Mouse (Mus musculus) forebrain, embryonic 14.5 days (tissue): ENCODE data around the gene Vapa. TPM values are rescaled to one million over a fixed set of nuclear protein-coding genes. Genes with fewer than 3 reads are reported as not detected.
A peak's percentile ranks its signal among the peaks of the same experiment; 100 is the strongest.

Experiments used
- ATAC-seq: fragments of 200-750 bp; cut with Nextera tagmentation; 2 replicates; pipeline ENCODE4 v1.8.0; 2017; ENCODE audit warnings: mild to moderate bottlenecking, moderate library complexity
- DNase-seq: peaks from one replicate; pipeline ENCODE4 v3.0.0-alpha.2; 2015; ENCODE audit warnings: low spot score
- H3K27ac ChIP-seq: fragments of 300-500 bp; sonication (generic); 2 replicates; pipeline ENCODE4 v1.5.1; 2014; ENCODE audit warnings: low read depth, mild to moderate bottlenecking, control low read depth, low read length, moderate library complexity
- H3K27me3 ChIP-seq: fragments of 300-500 bp; sonication (generic); replicated peaks from 2 replicates; pipeline ENCODE4 v1.6.1; 2014; ENCODE audit warnings: low read length, control low read depth, mixed read lengths; ENCODE audit not compliant: control insufficient read depth, insufficient read depth
- H3K36me3 ChIP-seq: fragments of 300-500 bp; sonication (generic); 2 replicates; pipeline ENCODE4 v1.6.1; 2014; ENCODE audit warnings: low read length, control low read depth; ENCODE audit not compliant: control insufficient read depth, insufficient read depth
- H3K4me1 ChIP-seq: fragments of 300-500 bp; sonication (generic); 2 replicates; pipeline ENCODE4 v1.6.1; 2014; ENCODE audit warnings: antibody characterized with exemption, low read length, control low read depth; ENCODE audit not compliant: control insufficient read depth, insufficient read depth
- H3K4me2 ChIP-seq: fragments of 300-500 bp; sonication (generic); 2 replicates; pipeline ENCODE4 v1.6.1; 2014; ENCODE audit warnings: mild to moderate bottlenecking, control low read depth, low read length
- H3K4me3 ChIP-seq: fragments of 300-500 bp; sonication (generic); 2 replicates; pipeline ENCODE4 v1.5.1; 2014; ENCODE audit warnings: low read depth, low read length, control low read depth
- H3K9ac ChIP-seq: fragments of 300-500 bp; sonication (generic); 2 replicates; pipeline ENCODE4 v1.6.1; 2014; ENCODE audit warnings: mild to moderate bottlenecking, low read length, control low read depth, moderate library complexity
- H3K9me3 ChIP-seq: fragments of 300-500 bp; sonication (generic); replicated peaks from 2 replicates; pipeline ENCODE4 v1.6.1; 2016; ENCODE audit warnings: low read length, control low read depth, mixed read lengths; ENCODE audit not compliant: control insufficient read depth
- WGBS: fragments of 180-500 bp; shearing (Covaris S2); extraction: QIAGEN DNeasy Blood & Tissue Kit; methylation state at CpG from one replicate; pipeline ENCODE4 v1.1.7; 2014; 5-methylcytosine and 5-hydroxymethylcytosine counted together
- polyA plus RNA-seq: library from polyadenylated mRNA; unstranded; fragments of >200 nt; fragmentation: Nextera tagmentation; extraction: Ambion mirVana; gene quantifications from 2 replicates; pipeline ENCODE4 v1.2.1, GENCODE M21; 2014

Vapa gene
- polyA plus RNA-seq, 1 experiment from 2014 or later: 247 TPM

DNA sequence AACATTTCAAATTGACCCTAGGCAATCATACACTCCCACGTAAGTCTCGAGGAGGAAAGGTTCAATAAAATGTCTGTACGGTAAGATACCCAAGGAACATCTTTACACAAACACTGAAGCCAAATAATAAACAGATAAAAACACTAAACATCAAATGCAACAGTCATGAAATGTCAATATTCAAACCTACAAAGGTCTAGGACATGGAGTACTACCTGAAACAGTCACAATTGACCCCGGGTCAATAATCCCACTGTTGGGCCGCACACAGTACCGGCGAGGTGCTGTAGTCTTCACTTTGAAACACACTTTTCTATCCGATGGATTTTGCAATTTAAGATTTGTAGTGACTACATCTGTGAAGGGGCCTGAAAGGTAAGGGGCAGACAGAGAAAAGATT, 18.7 kb downstream of the Vapa start:
- no peak overlapping the region for H3K27ac ChIP-seq
- no peak for ATAC-seq
- no peaks in the 10 kb centered on the region for H3K4me1 ChIP-seq
- WGBS: 95% methylated on average over 8 of the region's 8 CpGs
- H3K36me3 ChIP-seq: peaks cover 9% of the 10 kb centered on the region; the same call in 1 of the 2 replicates
- no peak for DNase-seq
- no peaks in the 10 kb centered on the region for H3K9me3 ChIP-seq
- H3K4me2 ChIP-seq: no peak overlapping the region
- no peaks in the 10 kb centered on the region for H3K27me3 ChIP-seq
- no peak overlapping the region for H3K9ac ChIP-seq
- no peak overlapping the region for H3K4me3 ChIP-seq

DNA sequence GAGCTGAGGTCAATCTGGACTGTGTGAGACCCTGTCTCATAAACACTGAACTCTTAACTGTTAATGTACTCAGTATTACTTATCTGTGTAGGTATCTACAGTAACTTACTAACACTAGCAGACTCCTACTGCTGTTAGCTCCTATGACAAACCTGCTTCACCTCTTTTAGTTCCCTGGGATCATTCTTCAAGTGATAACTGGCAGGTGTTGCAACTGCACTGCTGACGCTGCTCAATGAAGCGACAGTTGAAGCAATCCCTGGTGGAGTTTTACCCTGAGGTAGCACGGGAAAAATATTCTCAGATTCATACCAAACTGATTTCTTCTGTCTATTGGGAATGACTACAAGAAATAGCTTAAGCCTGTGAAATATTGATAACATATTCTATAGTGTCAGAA, 26.5 kb downstream of the Vapa start:
- no peaks in the 10 kb centered on the region for H3K27me3 ChIP-seq
- DNase-seq: no peak
- ATAC-seq: no peak
- H3K4me3 ChIP-seq: no peak overlapping the region
- H3K4me1 ChIP-seq: no peaks in the 10 kb centered on the region
- H3K27ac ChIP-seq: no peak overlapping the region
- H3K9me3 ChIP-seq: no peaks in the 10 kb centered on the region
- peaks cover 13% of the 10 kb centered on the region; the same call in 1 of the 2 replicates for H3K36me3 ChIP-seq
- no peak overlapping the region for H3K9ac ChIP-seq
- no peak overlapping the region for H3K4me2 ChIP-seq
- WGBS: 94% methylated on average over 3 of the region's 3 CpGs

DNA sequence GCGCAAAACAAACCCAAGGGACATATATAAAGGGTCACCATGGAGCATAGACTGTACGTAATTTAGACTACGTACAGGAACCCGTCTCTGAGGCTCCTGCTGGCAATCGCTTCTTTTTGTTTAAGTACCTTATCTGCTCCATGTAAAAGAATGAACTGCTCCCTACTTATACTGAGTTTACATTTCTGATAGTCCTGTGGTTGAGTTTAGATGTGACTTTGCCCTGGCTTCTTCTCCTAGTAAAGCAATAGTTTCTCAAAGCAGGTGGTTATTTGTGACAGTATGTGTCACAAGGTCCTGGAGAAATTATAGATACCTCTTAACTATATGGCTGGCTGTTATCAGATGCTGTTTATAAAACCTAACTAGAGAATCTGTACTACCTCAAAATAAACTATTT, 31.9 kb downstream of the Vapa start:
- ATAC-seq (no peak), DNase-seq (no peak)
- Histone ChIP-seq H3K4me2 (no peak overlapping the region), H3K4me1 (no peaks in the 10 kb centered on the region), H3K27ac (no peak overlapping the region), H3K36me3 (peaks cover 28% of the 10 kb centered on the region), H3K4me3 (no peak overlapping the region), H3K9ac (no peak overlapping the region), H3K27me3 (no peaks in the 10 kb centered on the region), H3K9me3 (no peaks in the 10 kb centered on the region)
- WGBS: 95% methylated on average over 5 of the region's 5 CpGs

DNA sequence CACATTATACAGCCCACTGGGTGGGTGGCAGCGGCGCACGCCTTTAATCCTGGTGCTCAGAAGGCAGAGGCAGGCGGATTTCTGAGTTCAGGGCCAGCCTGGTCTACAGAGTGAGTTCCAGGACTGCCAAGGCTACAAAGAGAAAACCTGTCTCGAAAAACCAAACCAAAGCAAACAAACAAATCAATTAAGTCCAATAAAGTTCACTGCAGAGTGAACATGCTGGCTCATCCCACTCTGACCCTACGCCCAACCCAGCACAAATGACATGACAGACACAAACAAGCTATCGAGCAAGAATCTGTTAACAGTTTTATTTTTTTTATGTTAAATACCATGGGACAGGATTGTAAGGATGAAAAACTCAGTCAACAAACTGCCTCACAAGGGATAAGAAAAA, 33.6 kb downstream of the Vapa start:
- Histone ChIP-seq H3K36me3 (peaks cover 28% of the 10 kb centered on the region), H3K4me1 (no peaks in the 10 kb centered on the region), H3K9ac (no peak overlapping the region), H3K27ac (no peak overlapping the region), H3K4me3 (no peak overlapping the region), H3K9me3 (no peaks in the 10 kb centered on the region), H3K4me2 (no peak overlapping the region), H3K27me3 (no peaks in the 10 kb centered on the region)
- ATAC-seq: no peak
- 96% methylated on average over 7 of the region's 7 CpGs for WGBS
- no peak for DNase-seq

DNA sequence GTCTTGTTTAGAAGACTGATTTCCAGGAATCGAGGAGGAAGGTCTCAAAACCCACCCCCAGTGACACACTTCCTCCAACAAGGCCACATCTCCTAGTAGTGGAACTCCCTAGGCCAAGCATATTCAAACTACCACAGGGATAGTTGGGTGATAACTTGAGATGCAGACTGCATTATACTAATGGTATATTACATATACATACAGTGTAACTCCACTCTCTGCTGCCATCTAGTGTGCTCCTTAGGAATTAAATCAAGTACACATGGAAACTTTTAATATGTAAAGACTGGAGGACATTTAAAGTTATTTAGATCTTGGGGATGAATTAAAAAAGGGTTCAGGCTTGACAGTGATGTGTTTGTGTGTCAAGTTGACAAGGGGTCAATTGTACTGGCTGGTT, 38.0 kb downstream of the Vapa start:
- Histone ChIP-seq H3K9ac (no peak overlapping the region), H3K4me2 (no peak overlapping the region), H3K27ac (no peak overlapping the region), H3K9me3 (no peaks in the 10 kb centered on the region), H3K36me3 (peaks cover 14% of the 10 kb centered on the region), H3K4me3 (no peak overlapping the region), H3K27me3 (no peaks in the 10 kb centered on the region), H3K4me1 (no peaks in the 10 kb centered on the region)
- DNase-seq (peak; percentile 72), ATAC-seq (peak; percentile 67; the same call in 1 of the 2 replicates)
- WGBS: 91% methylated on average over 1 of the region's 1 CpGs

DNA sequence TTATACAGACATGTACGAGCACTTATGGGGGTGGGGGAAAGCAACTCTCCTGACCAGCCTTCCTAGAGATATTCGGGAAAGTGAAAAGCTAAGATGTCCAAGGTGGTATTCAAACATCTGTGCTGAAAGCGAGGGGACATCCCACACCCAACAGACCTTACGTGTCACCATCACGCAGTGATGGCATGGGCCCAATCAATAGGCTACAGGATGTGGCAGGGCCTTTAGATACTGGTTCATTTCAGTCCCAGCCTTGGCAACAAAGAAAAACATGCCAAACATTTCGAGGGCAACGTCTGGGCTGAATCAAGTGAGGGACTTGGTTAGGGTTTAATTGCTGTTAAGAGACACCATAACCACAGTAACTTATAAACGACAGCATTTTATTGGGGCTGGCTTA, 38.5 kb downstream of the Vapa start:
- Histone ChIP-seq H3K4me3 (no peak overlapping the region), H3K4me1 (no peaks in the 10 kb centered on the region), H3K27ac (no peak overlapping the region), H3K36me3 (peaks cover 13% of the 10 kb centered on the region), H3K9me3 (no peaks in the 10 kb centered on the region), H3K9ac (no peak overlapping the region), H3K4me2 (no peak overlapping the region), H3K27me3 (no peaks in the 10 kb centered on the region)
- DNase-seq (no peak), ATAC-seq (peak; percentile 27; the same call in 1 of the 2 replicates)
- 90% methylated on average over 8 of the region's 8 CpGs for WGBS

DNA sequence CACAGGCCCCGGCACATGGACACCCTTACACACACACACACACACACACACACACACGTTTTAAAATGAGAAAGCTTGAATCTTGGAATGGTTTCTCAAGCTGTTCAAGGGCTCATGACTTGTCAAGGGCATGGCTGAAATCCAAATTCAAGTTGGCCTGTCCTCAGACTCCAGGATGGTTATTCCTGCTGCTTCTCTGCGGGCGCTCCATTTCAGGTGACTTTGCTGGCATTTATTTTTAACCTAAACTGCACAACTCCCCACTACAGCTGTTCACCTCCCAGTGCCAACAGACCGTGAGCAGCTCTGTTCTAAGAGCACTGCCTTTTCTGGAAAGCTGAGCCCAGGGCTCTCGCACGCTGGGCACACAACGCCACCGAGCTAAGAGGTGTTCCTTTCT, 41.5 kb downstream of the Vapa start:
- no peak for ATAC-seq
- no peak overlapping the region for H3K4me2 ChIP-seq
- H3K36me3 ChIP-seq: no peaks in the 10 kb centered on the region; the same call in 1 of the 2 replicates
- no peaks in the 10 kb centered on the region for H3K27me3 ChIP-seq
- H3K9ac ChIP-seq: no peak overlapping the region
- H3K4me3 ChIP-seq: no peak overlapping the region
- 87% methylated on average over 9 of the region's 9 CpGs for WGBS
- no peaks in the 10 kb centered on the region for H3K4me1 ChIP-seq
- no peak for DNase-seq
- H3K9me3 ChIP-seq: no peaks in the 10 kb centered on the region
- H3K27ac ChIP-seq: no peak overlapping the region

DNA sequence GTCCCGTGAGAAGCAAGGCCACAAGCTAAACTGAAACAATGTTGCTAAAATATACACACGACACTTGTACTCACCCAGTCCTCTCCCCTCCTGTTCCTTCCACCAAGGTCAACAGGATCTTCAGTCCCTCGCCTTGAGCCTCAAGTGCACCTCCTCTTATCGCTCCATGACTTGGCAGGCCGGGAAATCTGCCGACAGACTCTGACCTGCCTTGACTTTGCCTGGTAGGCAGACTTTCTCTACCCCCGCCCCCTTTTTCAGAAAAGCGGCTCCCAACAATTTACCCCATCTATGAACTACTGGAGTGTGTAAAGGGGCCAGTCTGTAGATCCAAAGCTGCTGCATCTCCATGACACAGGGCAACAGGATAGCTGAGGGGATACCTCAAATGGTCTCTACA, 41.9 kb downstream of the Vapa start:
- no peaks in the 10 kb centered on the region; the same call in 1 of the 2 replicates for H3K36me3 ChIP-seq
- no peaks in the 10 kb centered on the region for H3K9me3 ChIP-seq
- H3K4me3 ChIP-seq: no peak overlapping the region
- H3K4me2 ChIP-seq: no peak overlapping the region
- ATAC-seq (no peak), DNase-seq (no peak)
- no peaks in the 10 kb centered on the region for H3K27me3 ChIP-seq
- no peak overlapping the region for H3K27ac ChIP-seq
- 93% methylated on average over 8 of the region's 8 CpGs for WGBS
- H3K4me1 ChIP-seq: no peaks in the 10 kb centered on the region
- no peak overlapping the region for H3K9ac ChIP-seq

DNA sequence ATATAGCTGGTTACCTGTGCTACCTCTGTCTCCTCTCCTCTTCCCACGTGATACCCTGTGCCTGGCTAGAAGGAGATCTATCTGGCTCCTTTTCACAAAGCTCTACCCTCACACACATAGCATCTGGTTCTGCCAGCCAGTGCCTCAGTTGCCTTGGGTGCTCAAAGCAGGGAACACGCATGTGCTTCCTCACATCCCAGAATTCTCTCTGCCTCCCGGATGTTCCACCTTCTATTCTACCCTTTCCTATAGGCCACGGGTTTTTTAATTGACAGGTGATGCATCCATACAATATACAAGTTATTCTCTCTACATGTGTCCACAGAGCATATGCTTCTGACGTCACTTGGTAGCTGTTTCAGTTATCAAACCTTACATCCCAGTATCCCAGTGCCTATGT, 49.2 kb downstream of the Vapa start:
- Histone ChIP-seq H3K9ac (no peak overlapping the region), H3K4me3 (no peak overlapping the region), H3K4me1 (no peaks in the 10 kb centered on the region), H3K9me3 (no peaks in the 10 kb centered on the region), H3K27ac (no peak overlapping the region), H3K4me2 (no peak overlapping the region), H3K27me3 (no peaks in the 10 kb centered on the region), H3K36me3 (no peaks in the 10 kb centered on the region)
- DNase-seq: no peak
- ATAC-seq: no peak
- 73% methylated on average over 5 of the region's 5 CpGs for WGBS
